ENCODE assay signal across 10 mouse cellular contexts in the genomic region with DNA sequence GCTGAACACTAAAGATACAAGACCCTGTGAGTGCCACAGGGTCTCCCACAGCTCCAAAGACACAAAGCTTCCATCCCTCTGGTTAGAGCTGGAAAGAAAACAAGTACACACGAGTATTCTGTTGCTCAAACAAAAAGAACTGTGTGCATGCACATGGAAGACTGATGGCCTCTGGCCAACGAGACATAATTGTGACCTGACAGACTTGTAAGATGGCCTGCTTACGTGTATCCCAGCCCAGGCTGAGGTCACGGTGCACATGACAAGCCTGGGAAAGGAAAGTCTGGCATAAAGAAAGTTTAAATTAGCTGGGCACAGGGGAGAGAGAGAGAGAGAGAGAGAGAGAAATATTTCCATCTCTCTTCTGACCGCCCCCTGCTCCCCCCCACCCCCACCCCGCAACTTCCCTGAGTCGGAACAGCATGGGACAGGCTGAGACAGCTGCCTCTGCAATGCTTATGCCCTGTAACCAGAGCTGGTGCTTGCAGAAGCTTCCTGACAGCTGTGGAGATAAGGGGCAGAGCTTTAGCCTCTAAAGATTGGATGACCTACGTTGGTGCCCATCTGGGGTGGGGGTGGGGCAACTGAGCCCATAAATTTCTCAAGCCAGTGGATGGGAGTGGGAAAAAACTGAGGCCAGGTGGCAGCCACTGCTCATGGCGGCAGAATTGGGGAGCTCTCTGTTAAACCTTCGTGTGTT. TPM values are rescaled to one million over a fixed set of nuclear protein-coding genes. Genes with fewer than 3 reads are reported as not detected.
DNase-seq lines count a peak whose midpoint lies in the region; ATAC-seq lines count a peak whose summit lies in the region.
"Had no signal": no experiment of that assay in that cellular context is flagged by ENCODE, and none has a peak within 500 bp of the region (broad histone marks: within the 10 kb centered on the region; RNA-seq: fewer than 3 reads in every experiment).

No protein-coding gene starts in this region.

- ATAC-seq in hindbrain, embryonic 16.5 days, result no peak
- ATAC-seq in neural tube, embryonic 15.5 days (ENCODE audit: low FRiP score), result no peak
- no peak for ATAC-seq in megakaryocyte-erythroid progenitor cell, adult 5-6 weeks (replicated peaks; ENCODE audit: low FRiP score, low TSS enrichment, poor library complexity, severe bottlenecking)
- no peak for ATAC-seq in CD4-positive, CD25-positive, alpha-beta regulatory T cell, adult 4 months

- no peaks in the 10 kb centered on the region for H3K9me3 ChIP-seq in hindbrain, embryonic 10.5 days
- no peaks in the 10 kb centered on the region for H3K9me3 ChIP-seq in hindbrain, embryonic 16.5 days (ENCODE audit: control insufficient read depth, low read length)
- no peaks in the 10 kb centered on the region for H3K9me3 ChIP-seq in neural tube, embryonic 15.5 days (replicated peaks)
- H3K9me3 ChIP-seq in limb, embryonic 10.5 days (replicated peaks), result no peaks in the 10 kb centered on the region

- WGBS in hindbrain, embryonic 10.5 days, result 43% methylated on average over 10 of the region's 10 CpGs
- WGBS in hindbrain, embryonic 16.5 days, result 30% methylated on average over 10 of the region's 10 CpGs
- WGBS in neural tube, embryonic 15.5 days, result 32% methylated on average over 10 of the region's 10 CpGs
- 10% methylated on average over 10 of the region's 10 CpGs for WGBS in limb, embryonic 10.5 days

- no peak overlapping the region for H3K4me3 ChIP-seq in hindbrain, embryonic 10.5 days
- no peak overlapping the region for H3K4me3 ChIP-seq in hindbrain, embryonic 16.5 days (ENCODE audit: low read length)
- H3K4me3 ChIP-seq in neural tube, embryonic 15.5 days (replicated peaks), result no peak overlapping the region
- peak overlapping the region; percentile 10; the same call in 1 of the 2 replicates for H3K4me3 ChIP-seq in limb, embryonic 10.5 days

- H3K9ac ChIP-seq in hindbrain, embryonic 16.5 days (ENCODE audit: low read depth, low read length), result no peak overlapping the region
- H3K9ac ChIP-seq in neural tube, embryonic 15.5 days (replicated peaks), result no peak overlapping the region

- H3K4me2 ChIP-seq in hindbrain, embryonic 16.5 days (ENCODE audit: low read length), result no peak overlapping the region
- no peak overlapping the region for H3K4me2 ChIP-seq in neural tube, embryonic 15.5 days

- peak overlapping the region; percentile 62 for H3K27ac ChIP-seq in hindbrain, embryonic 10.5 days
- H3K27ac ChIP-seq in hindbrain, embryonic 16.5 days (ENCODE audit: low read depth, low read length), result no peak overlapping the region
- H3K27ac ChIP-seq in neural tube, embryonic 15.5 days (replicated peaks), result no peak overlapping the region
- H3K27ac ChIP-seq in limb, embryonic 10.5 days, result peak overlapping the region; percentile 70

- peak; percentile 27 for DNase-seq in hindbrain, embryonic 10.5 days (ENCODE audit: low spot score)
- peak; percentile 46 for DNase-seq in neural tube, embryonic 10.5 days (ENCODE audit: extremely low spot score, low spot score)
- peak; percentile 64 for DNase-seq in limb, embryonic 10.5 days (ENCODE audit: low spot score)
- peak; percentile 55 for DNase-seq in yolk sac, embryonic 10.5 days (ENCODE audit: low spot score)
- DNase-seq: adrenal gland, postnatal 25 days had no signal

- H3K4me1 ChIP-seq in hindbrain, embryonic 10.5 days (replicated peaks), result peaks cover 12% of the 10 kb centered on the region
- H3K4me1 ChIP-seq in hindbrain, embryonic 16.5 days (ENCODE audit: control insufficient read depth, insufficient read depth, low read depth, low read length), result no peaks in the 10 kb centered on the region
- H3K4me1 ChIP-seq in neural tube, embryonic 15.5 days, result no peaks in the 10 kb centered on the region
- peaks cover 17% of the 10 kb centered on the region for H3K4me1 ChIP-seq in limb, embryonic 10.5 days

- H3K36me3 ChIP-seq in hindbrain, embryonic 10.5 days, result no peaks in the 10 kb centered on the region
- H3K36me3 ChIP-seq in hindbrain, embryonic 16.5 days (ENCODE audit: control insufficient read depth, insufficient read depth, low read length), result no peaks in the 10 kb centered on the region
- H3K36me3 ChIP-seq in neural tube, embryonic 15.5 days, result no peaks in the 10 kb centered on the region
- H3K36me3 ChIP-seq in limb, embryonic 10.5 days, result no peaks in the 10 kb centered on the region

- no peaks in the 10 kb centered on the region for H3K27me3 ChIP-seq in hindbrain, embryonic 10.5 days (ENCODE audit: insufficient read depth, poor library complexity, severe bottlenecking)
- no peaks in the 10 kb centered on the region for H3K27me3 ChIP-seq in hindbrain, embryonic 16.5 days (replicated peaks; ENCODE audit: control insufficient read depth, insufficient read depth, low read length)
- H3K27me3 ChIP-seq in neural tube, embryonic 15.5 days (replicated peaks), result no peaks in the 10 kb centered on the region
- H3K27me3 ChIP-seq in limb, embryonic 10.5 days (ENCODE audit: low read depth, poor library complexity, severe bottlenecking), result 0 out of 2 replicates have a peak, but pooled peaks cover 2% of the 10 kb centered on the region

RNA-seq across cellular contexts. Expression of a gene that starts 46.4 kb away (rescaled TPM):
- polyA plus RNA-seq in hindbrain, embryonic 10.5 days (2016; fragmentation: Nextera tagmentation; extraction: Ambion mirVana), result not detected in 2 replicates
- not detected in 2 replicates for polyA plus RNA-seq in hindbrain, embryonic 16.5 days (2015; fragmentation: Nextera tagmentation; extraction: Ambion mirVana)
- not detected in 2 replicates for polyA plus RNA-seq in neural tube, embryonic 15.5 days (2015; fragmentation: Nextera tagmentation; extraction: Ambion mirVana)
- polyA plus RNA-seq in limb, embryonic 10.5 days (2016; fragmentation: Nextera tagmentation; extraction: Ambion mirVana), result not detected in 2 replicates
- not detected in 2 replicates for total RNA-seq in megakaryocyte-erythroid progenitor cell, adult 5-6 weeks (2014; fragmentation: Nextera tagmentation)
- not detected in 2 replicates for total RNA-seq in megakaryocyte-erythroid progenitor cell, adult 5-6 weeks (2017)
- not detected for polyA plus RNA-seq in CD4-positive, CD25-positive, alpha-beta regulatory T cell, adult 4 months (2017; shearing (Covaris generic))
- total RNA-seq: adrenal gland, postnatal 25 days; left cerebral cortex, postnatal 36 days had no signal

Comparison
In these comparisons a context has a peak if more than half of its experiments do, and no peak if none do; other contexts are left out.
1. H3K27ac ChIP-seq: peak in hindbrain, embryonic 10.5 days (single experiment) and limb, embryonic 10.5 days (single experiment); none in hindbrain, embryonic 16.5 days (single experiment) and neural tube, embryonic 15.5 days (single experiment).
2. Peak in every context shown above with its lines, with median percentiles within 50 percentile points of each other: DNase-seq.